Mouse (Mus musculus) frontal cortex, postnatal 36 days (tissue): ENCODE measurements around the gene Gm17509.
A peak's percentile ranks its signal among the peaks of the same experiment; 100 is the strongest.
"Not testable (repeated sequence)": the region's sequence is repeated elsewhere in the genome, so short reads cannot be mapped to it uniquely, and the experiment has no call there.

Experiments
- DNase-seq, 2 experiments: peaks; one replicate each; pipeline ENCODE4 v3.0.0; 2022; ENCODE audit warnings: low spot score in 2 of 2

Gene Gm17509

DNA sequence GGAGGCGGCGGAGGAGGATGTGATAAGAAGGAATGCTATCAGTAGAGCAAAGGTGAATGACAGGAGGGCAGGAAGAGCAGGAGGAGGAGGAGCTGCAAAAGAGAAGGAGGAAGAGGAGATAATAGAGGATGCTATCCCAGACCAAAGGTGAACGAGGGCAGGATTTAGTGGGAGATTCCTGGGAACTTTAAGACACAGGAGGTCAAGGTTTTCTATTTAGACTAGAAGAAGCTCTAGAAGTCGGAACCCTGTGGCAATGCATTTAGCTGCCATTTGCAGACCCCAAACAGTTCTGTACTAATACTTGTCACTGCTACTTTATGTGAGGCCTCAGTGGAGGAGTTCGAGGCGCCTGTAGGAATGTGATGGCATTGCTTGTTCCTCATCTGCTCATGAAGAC lies 12.6 kb downstream of the Gm17509 start, which contains the start of gene Emb:
Emb (plus strand) TSS at position 301 of the 400 bp plus-strand sequence.
- DNase-seq, result no peak

DNA sequence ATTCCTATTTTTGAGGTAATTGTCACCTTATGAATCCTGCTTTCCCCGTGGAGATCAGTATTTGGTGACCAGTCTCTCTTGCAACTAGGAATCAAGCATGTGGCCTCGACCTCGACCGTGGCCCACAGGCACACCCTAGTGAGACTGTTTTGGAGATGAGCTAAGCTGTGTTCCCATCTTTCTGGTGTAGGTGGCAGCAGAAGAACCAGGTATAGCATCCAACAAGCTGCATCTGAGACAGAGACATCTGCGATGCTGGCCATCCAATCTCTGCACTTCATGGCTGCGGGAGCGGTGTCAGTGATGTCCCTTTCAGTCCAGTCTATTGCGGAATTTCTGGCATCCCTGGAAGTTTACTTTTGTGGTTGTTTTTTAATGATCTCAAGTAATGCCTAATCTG lies 14.8 kb downstream of the Gm17509 start:
- no peak for DNase-seq

DNA sequence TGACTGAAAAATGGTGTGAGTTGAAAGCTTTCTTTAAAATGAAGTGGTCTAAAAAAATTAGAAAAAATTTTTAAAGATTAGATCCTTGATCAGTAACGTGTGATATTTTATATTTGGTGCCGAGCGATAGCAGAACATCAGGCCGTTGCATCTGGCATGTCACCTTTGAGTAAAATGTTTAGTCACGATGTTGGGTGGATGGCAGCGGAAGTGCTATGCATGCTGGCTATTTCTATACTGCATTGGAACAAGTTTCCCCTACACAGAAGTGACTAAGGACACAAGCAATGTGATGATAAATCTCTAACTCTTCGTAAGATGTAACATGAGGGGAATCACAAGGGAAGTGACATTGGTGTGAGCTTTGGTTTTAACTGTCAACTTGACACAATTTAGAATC lies 16.2 kb downstream of the Gm17509 start:
- DNase-seq, result peak in 1 of 2 experiments; percentile 28

- no peak for DNase-seq
Observed at GRCm38 (mm10) chr13:117202755-117203471, 18.0 kb downstream of the Gm17509 start.

DNA sequence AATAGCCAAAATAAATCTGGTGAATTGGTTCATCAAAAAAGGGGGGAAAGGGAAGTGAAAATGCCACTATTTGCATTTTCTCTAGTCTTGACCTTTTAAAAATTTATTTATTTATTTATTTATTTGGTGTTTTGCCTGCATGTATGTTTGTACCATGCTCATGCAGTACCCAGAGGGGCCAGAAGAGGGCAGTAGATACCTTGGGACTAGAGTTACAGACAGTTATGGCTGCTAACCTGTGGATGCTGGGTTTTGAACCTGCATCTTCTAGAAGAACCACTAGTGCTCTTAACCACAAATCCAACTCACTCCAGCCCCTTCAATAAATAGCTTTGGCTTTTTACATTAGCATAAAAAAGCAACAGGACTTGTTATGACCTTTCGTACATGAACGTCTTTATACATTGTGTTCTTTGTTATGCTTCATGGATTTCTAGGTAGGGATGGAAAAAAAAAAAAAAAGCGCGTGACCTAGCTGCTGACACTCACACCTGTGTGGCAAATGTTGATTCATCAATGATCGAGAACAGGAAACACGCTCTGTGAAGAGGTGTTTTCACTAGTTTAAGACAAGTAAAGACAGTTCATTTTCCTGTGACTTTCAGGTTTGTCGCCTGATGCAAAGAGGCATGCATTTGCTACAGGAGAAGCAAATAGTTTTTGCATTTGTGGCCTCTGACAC lies 22.3 kb downstream of the Gm17509 start:
- DNase-seq, result peak; percentile 61 to 74

DNA sequence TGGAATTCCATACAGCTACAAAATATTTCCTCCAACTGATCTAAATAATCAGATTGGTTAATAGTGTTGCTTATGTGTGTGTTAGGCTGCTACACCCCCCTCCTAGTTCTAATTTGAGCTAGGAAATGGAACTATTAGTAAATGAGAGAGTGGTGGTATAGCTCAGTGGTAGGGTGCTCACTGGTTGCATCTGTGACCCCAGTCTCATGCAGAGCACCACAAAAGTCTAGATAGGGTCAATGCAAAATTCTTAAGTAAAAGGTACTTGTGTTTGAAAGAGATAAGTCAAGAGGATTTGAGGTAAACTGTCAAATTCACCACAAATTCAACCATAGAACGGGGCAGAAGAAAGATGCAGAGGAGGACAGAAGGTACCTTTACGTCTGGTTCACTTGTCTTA lies 23.2 kb downstream of the Gm17509 start:
- DNase-seq, result no peak

GRCm38 (mm10) chr13:117195569-117196495 lies 25.0 kb downstream of the Gm17509 start:
- no peak for DNase-seq

GRCm38 (mm10) chr13:117193422-117193983 lies 27.4 kb downstream of the Gm17509 start:
- DNase-seq, result no peak

GRCm38 (mm10) chr13:117192161-117192560 lies 28.7 kb downstream of the Gm17509 start:
- DNase-seq, result no peak

GRCm38 (mm10) chr13:117185329-117185728 lies 35.5 kb downstream of the Gm17509 start:
- no peak for DNase-seq

GRCm38 (mm10) chr13:117183288-117183687 lies 37.6 kb downstream of the Gm17509 start:
- DNase-seq, result no peak

- not testable (repeated sequence) for DNase-seq
Observed at GRCm38 (mm10) chr13:117180912-117181311, 40.0 kb downstream of the Gm17509 start.
